Mouse (Mus musculus): Measurements from ENCODE around the gene Ilkap. TPM values are rescaled to one million over a fixed set of nuclear protein-coding genes. Genes with fewer than 3 reads are reported as not detected.

Gene Ilkap
- polyA plus RNA-seq, 1 experiment from 2014 or later, result 172 TPM

DNA sequence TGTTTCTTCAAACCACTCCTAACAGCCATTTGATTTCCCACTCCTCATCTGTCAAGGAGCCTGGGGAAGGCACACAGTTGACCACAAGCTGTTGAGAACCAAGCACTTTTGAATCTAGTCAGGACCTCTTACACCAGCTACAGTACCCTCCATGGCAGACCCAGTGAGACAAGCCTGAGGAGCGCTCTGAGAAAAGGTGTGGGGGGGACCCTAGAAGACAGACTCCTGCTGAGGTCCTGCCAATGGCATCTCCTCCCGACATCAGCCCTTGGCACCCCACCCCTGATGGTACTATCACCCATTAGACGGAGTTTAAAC lies 38.4 kb upstream of the Ilkap start:
- H3K27me3 ChIP-seq (ENCODE audit: control insufficient read depth, insufficient read depth, low read length), result no peaks in the 10 kb centered on the region
- H3K4me3 ChIP-seq (ENCODE audit: low read depth, low read length), result no peak overlapping the region
- no peaks in the 10 kb centered on the region for H3K36me3 ChIP-seq (ENCODE audit: control insufficient read depth, insufficient read depth, low read length)
- ATAC-seq (ENCODE audit: low FRiP score) (no peak), DNase-seq (ENCODE audit: low spot score) (no peak)
- 93% methylated on average over 3 of the region's 3 CpGs for WGBS
- H3K4me2 ChIP-seq (replicated peaks; ENCODE audit: low read depth, low read length), result no peak overlapping the region
- H3K9ac ChIP-seq (ENCODE audit: low read depth, low read length), result no peak overlapping the region
- H3K4me1 ChIP-seq (replicated peaks; ENCODE audit: control insufficient read depth, insufficient read depth, low read length), result no peaks in the 10 kb centered on the region
- H3K9me3 ChIP-seq (ENCODE audit: control insufficient read depth, low read length), result no peaks in the 10 kb centered on the region
- no peak overlapping the region for H3K27ac ChIP-seq (ENCODE audit: low read depth, low read length)

- H3K36me3 ChIP-seq (ENCODE audit: control insufficient read depth, insufficient read depth, low read length), result no peaks in the 10 kb centered on the region
- H3K4me2 ChIP-seq (replicated peaks; ENCODE audit: low read depth, low read length), result no peak overlapping the region
- H3K4me3 ChIP-seq (ENCODE audit: low read depth, low read length), result no peak overlapping the region
- no peak for DNase-seq (ENCODE audit: low spot score)
- H3K9ac ChIP-seq (ENCODE audit: low read depth, low read length), result no peak overlapping the region
- H3K27me3 ChIP-seq (ENCODE audit: control insufficient read depth, insufficient read depth, low read length), result no peaks in the 10 kb centered on the region
- H3K27ac ChIP-seq (ENCODE audit: low read depth, low read length), result no peak overlapping the region
- no peaks in the 10 kb centered on the region for H3K9me3 ChIP-seq (ENCODE audit: control insufficient read depth, low read length)
- no peak for ATAC-seq (ENCODE audit: low FRiP score)
- H3K4me1 ChIP-seq (replicated peaks; ENCODE audit: control insufficient read depth, insufficient read depth, low read length), result no peaks in the 10 kb centered on the region
- WGBS, result 74% methylated on average over 6 of the region's 6 CpGs
Observed at GRCm38 (mm10) chr1:91436380-91437082, 37.9 kb upstream of the Ilkap start.

GRCm38 (mm10) chr1:91435606-91436130 lies 37.1 kb upstream of the Ilkap start:
- H3K4me1 ChIP-seq (replicated peaks; ENCODE audit: control insufficient read depth, insufficient read depth, low read length), result no peaks in the 10 kb centered on the region
- H3K9me3 ChIP-seq (ENCODE audit: control insufficient read depth, low read length), result no peaks in the 10 kb centered on the region
- H3K4me2 ChIP-seq (replicated peaks; ENCODE audit: low read depth, low read length), result no peak overlapping the region
- ATAC-seq (ENCODE audit: low FRiP score) (no peak), DNase-seq (ENCODE audit: low spot score) (no peak)
- no peak overlapping the region for H3K4me3 ChIP-seq (ENCODE audit: low read depth, low read length)
- H3K27ac ChIP-seq (ENCODE audit: low read depth, low read length), result no peak overlapping the region
- H3K36me3 ChIP-seq (ENCODE audit: control insufficient read depth, insufficient read depth, low read length), result no peaks in the 10 kb centered on the region
- WGBS, result 87% methylated on average over 13 of the region's 13 CpGs
- no peak overlapping the region for H3K9ac ChIP-seq (ENCODE audit: low read depth, low read length)
- no peaks in the 10 kb centered on the region for H3K27me3 ChIP-seq (ENCODE audit: control insufficient read depth, insufficient read depth, low read length)

GRCm38 (mm10) chr1:91434905-91435304 lies 36.3 kb upstream of the Ilkap start:
- Histone ChIP-seq H3K9ac (ENCODE audit: low read depth, low read length) (no peak overlapping the region), H3K4me3 (ENCODE audit: low read depth, low read length) (no peak overlapping the region), H3K27me3 (ENCODE audit: control insufficient read depth, insufficient read depth, low read length) (no peaks in the 10 kb centered on the region), H3K4me2 (replicated peaks; ENCODE audit: low read depth, low read length) (no peak overlapping the region), H3K9me3 (ENCODE audit: control insufficient read depth, low read length) (no peaks in the 10 kb centered on the region), H3K36me3 (ENCODE audit: control insufficient read depth, insufficient read depth, low read length) (no peaks in the 10 kb centered on the region), H3K27ac (ENCODE audit: low read depth, low read length) (no peak overlapping the region), H3K4me1 (replicated peaks; ENCODE audit: control insufficient read depth, insufficient read depth, low read length) (no peaks in the 10 kb centered on the region)
- 92% methylated on average over 8 of the region's 8 CpGs for WGBS
- DNase-seq (ENCODE audit: low spot score), result no peak
- ATAC-seq (ENCODE audit: low FRiP score), result no peak

- ATAC-seq (ENCODE audit: low FRiP score) (no peak), DNase-seq (ENCODE audit: low spot score) (no peak)
- no peak overlapping the region for H3K4me3 ChIP-seq (ENCODE audit: low read depth, low read length)
- H3K9ac ChIP-seq (ENCODE audit: low read depth, low read length), result no peak overlapping the region
- WGBS, result 80% methylated on average over 7 of the region's 7 CpGs
- H3K4me1 ChIP-seq (replicated peaks; ENCODE audit: control insufficient read depth, insufficient read depth, low read length), result no peaks in the 10 kb centered on the region
- H3K9me3 ChIP-seq (ENCODE audit: control insufficient read depth, low read length), result no peaks in the 10 kb centered on the region
- no peaks in the 10 kb centered on the region for H3K36me3 ChIP-seq (ENCODE audit: control insufficient read depth, insufficient read depth, low read length)
- H3K27me3 ChIP-seq (ENCODE audit: control insufficient read depth, insufficient read depth, low read length), result 0 out of 2 replicates have a peak, but pooled peaks cover 2% of the 10 kb centered on the region
- no peak overlapping the region for H3K4me2 ChIP-seq (replicated peaks; ENCODE audit: low read depth, low read length)
- no peak overlapping the region for H3K27ac ChIP-seq (ENCODE audit: low read depth, low read length)
Observed at GRCm38 (mm10) chr1:91430761-91431160, 32.1 kb upstream of the Ilkap start.

- Histone ChIP-seq H3K4me1 (replicated peaks; ENCODE audit: control insufficient read depth, insufficient read depth, low read length) (no peaks in the 10 kb centered on the region), H3K36me3 (ENCODE audit: control insufficient read depth, insufficient read depth, low read length) (no peaks in the 10 kb centered on the region), H3K4me2 (replicated peaks; ENCODE audit: low read depth, low read length) (no peak overlapping the region), H3K27me3 (ENCODE audit: control insufficient read depth, insufficient read depth, low read length) (0 out of 2 replicates have a peak, but pooled peaks cover 2% of the 10 kb centered on the region), H3K9me3 (ENCODE audit: control insufficient read depth, low read length) (no peaks in the 10 kb centered on the region), H3K4me3 (ENCODE audit: low read depth, low read length) (no peak overlapping the region), H3K9ac (ENCODE audit: low read depth, low read length) (no peak overlapping the region), H3K27ac (ENCODE audit: low read depth, low read length) (no peak overlapping the region)
- ATAC-seq (ENCODE audit: low FRiP score) (no peak), DNase-seq (ENCODE audit: low spot score) (no peak)
- WGBS, result 91% methylated on average over 10 of the region's 10 CpGs
Observed at GRCm38 (mm10) chr1:91429212-91429611, 30.6 kb upstream of the Ilkap start.

DNA sequence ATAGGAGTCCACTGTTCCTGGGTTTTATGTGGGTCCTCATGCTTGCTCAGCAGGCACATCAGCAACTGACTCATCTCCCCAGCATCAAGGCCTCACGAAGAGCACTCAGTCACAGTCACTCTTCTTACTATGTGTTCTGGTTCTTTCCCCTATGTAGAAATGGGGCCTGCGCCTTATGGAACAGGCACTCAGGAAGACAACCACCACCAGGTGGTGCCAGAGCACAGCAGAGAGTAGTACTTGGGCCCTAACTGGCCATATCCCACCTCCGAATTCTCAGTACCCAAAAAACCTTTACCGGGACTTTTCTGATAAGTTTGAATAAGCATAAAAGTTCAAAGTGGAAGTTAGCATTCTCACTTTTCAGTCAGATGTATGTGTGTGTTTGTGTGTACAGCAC lies 30.0 kb upstream of the Ilkap start:
- no peak overlapping the region for H3K27ac ChIP-seq (ENCODE audit: low read depth, low read length)
- no peak overlapping the region for H3K9ac ChIP-seq (ENCODE audit: low read depth, low read length)
- WGBS, result 46% methylated on average over 4 of the region's 4 CpGs
- no peaks in the 10 kb centered on the region for H3K36me3 ChIP-seq (ENCODE audit: control insufficient read depth, insufficient read depth, low read length)
- ATAC-seq (ENCODE audit: low FRiP score) (peak; percentile 25), DNase-seq (ENCODE audit: low spot score) (peak; percentile 86)
- no peak overlapping the region for H3K4me3 ChIP-seq (ENCODE audit: low read depth, low read length)
- H3K4me1 ChIP-seq (replicated peaks; ENCODE audit: control insufficient read depth, insufficient read depth, low read length), result no peaks in the 10 kb centered on the region
- 0 out of 2 replicates have a peak, but pooled peaks cover 2% of the 10 kb centered on the region for H3K27me3 ChIP-seq (ENCODE audit: control insufficient read depth, insufficient read depth, low read length)
- H3K4me2 ChIP-seq (replicated peaks; ENCODE audit: low read depth, low read length), result no peak overlapping the region
- H3K9me3 ChIP-seq (ENCODE audit: control insufficient read depth, low read length), result no peaks in the 10 kb centered on the region

DNA sequence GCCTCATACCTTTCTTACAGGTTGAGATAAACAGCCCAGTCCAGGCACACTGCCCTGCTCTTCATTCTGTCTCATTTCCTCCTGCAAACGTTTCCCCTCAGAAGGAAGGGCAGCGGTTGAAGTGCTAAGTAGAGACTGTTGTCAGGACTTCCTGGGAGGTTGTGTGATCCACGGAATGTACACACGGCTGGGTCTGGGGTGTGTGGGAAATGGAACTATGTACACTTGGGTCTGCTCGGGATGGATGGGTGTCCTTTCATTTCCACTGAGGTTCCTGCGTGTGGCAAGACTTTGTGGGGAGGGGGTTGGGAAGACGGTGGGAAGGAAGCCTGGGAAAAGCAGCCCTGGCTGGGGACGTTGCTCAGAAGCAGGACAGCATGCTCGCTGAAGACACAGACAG lies 27.8 kb upstream of the Ilkap start:
- Histone ChIP-seq H3K9me3 (ENCODE audit: control insufficient read depth, low read length) (no peaks in the 10 kb centered on the region), H3K4me1 (replicated peaks; ENCODE audit: control insufficient read depth, insufficient read depth, low read length) (no peaks in the 10 kb centered on the region), H3K4me2 (replicated peaks; ENCODE audit: low read depth, low read length) (no peak overlapping the region), H3K36me3 (ENCODE audit: control insufficient read depth, insufficient read depth, low read length) (no peaks in the 10 kb centered on the region), H3K4me3 (ENCODE audit: low read depth, low read length) (no peak overlapping the region), H3K9ac (ENCODE audit: low read depth, low read length) (no peak overlapping the region), H3K27me3 (ENCODE audit: control insufficient read depth, insufficient read depth, low read length) (0 out of 2 replicates have a peak, but pooled peaks cover 2% of the 10 kb centered on the region), H3K27ac (ENCODE audit: low read depth, low read length) (no peak overlapping the region)
- 87% methylated on average over 9 of the region's 9 CpGs for WGBS
- no peak for DNase-seq (ENCODE audit: low spot score)
- no peak for ATAC-seq (ENCODE audit: low FRiP score)

- H3K9ac ChIP-seq (ENCODE audit: low read depth, low read length), result no peak overlapping the region
- no peak overlapping the region for H3K4me2 ChIP-seq (replicated peaks; ENCODE audit: low read depth, low read length)
- no peak overlapping the region for H3K27ac ChIP-seq (ENCODE audit: low read depth, low read length)
- 92% methylated on average over 8 of the region's 8 CpGs for WGBS
- no peak for DNase-seq (ENCODE audit: low spot score)
- H3K4me3 ChIP-seq (ENCODE audit: low read depth, low read length), result no peak overlapping the region
- H3K36me3 ChIP-seq (ENCODE audit: control insufficient read depth, insufficient read depth, low read length), result no peaks in the 10 kb centered on the region
- no peak for ATAC-seq (ENCODE audit: low FRiP score)
- no peaks in the 10 kb centered on the region for H3K27me3 ChIP-seq (ENCODE audit: control insufficient read depth, insufficient read depth, low read length)
- H3K4me1 ChIP-seq (replicated peaks; ENCODE audit: control insufficient read depth, insufficient read depth, low read length), result no peaks in the 10 kb centered on the region
- no peaks in the 10 kb centered on the region for H3K9me3 ChIP-seq (ENCODE audit: control insufficient read depth, low read length)
Observed at GRCm38 (mm10) chr1:91420601-91421065, 22.0 kb upstream of the Ilkap start.

Measured in hindbrain, embryonic 11.5 days (tissue).